Mouse (Mus musculus) bone marrow, adult 2 months (tissue): ENCODE results near the gene Ikzf1. TPM values are rescaled to one million over a fixed set of nuclear protein-coding genes. Genes with fewer than 3 reads are reported as not detected.
A peak's percentile ranks its signal among the peaks of the same experiment; 100 is the strongest.

ENCODE experiments used
- H3K27ac ChIP-seq: fragments of 200-500 bp; 2 replicates; pipeline ENCODE4 v1.5.1; 2012; ENCODE audit warnings: low read depth, mild to moderate bottlenecking, control low read depth, inconsistent platforms, low read length; ENCODE audit not compliant: control insufficient read depth, poor library complexity, insufficient read depth
- H3K4me1 ChIP-seq: fragments of 200-500 bp; 2 replicates; pipeline ENCODE4 v1.6.1; 2011; ENCODE audit warnings: low read length; ENCODE audit not compliant: control insufficient read depth, insufficient read depth
- H3K4me3 ChIP-seq: fragments of 200-500 bp; replicated peaks from 2 replicates; pipeline ENCODE3; 2011; ENCODE audit warnings: mild to moderate bottlenecking, low read depth, low read length, control low read depth; ENCODE audit not compliant: control insufficient read depth
- CTCF ChIP-seq: fragments of 200-500 bp; IDR thresholded peaks from 2 replicates; pipeline ENCODE4 v1.5.1; 2011; ENCODE audit warnings: low read length, control low read depth; ENCODE audit not compliant: control insufficient read depth, insufficient read depth
- POLR2A ChIP-seq: fragments of 200-500 bp; IDR thresholded peaks from 2 replicates; pipeline ENCODE4 v1.6.1; 2011; ENCODE audit warnings: low read depth, mild to moderate bottlenecking, control low read depth, low read length, borderline replicate concordance; ENCODE audit not compliant: control insufficient read depth
- WGBS: fragments of 180-500 bp; shearing (Covaris S2); methylation state at CpG from one replicate; pipeline ENCODE4 v1.1.7; 2018; 5-methylcytosine and 5-hydroxymethylcytosine counted together
- polyA plus RNA-seq: library from polyadenylated mRNA; stranded (reverse); fragments of >200 nt; gene quantifications from 2 replicates; pipeline ENCODE4 v1.2.4, GENCODE M21; 2011; ENCODE audit warnings: low replicate concordance; ENCODE audit not compliant: missing spikeins, insufficient read depth, insufficient read length

Gene Ikzf1
- 32.8 and 38.1 TPM in 2 replicates for polyA plus RNA-seq

DNA sequence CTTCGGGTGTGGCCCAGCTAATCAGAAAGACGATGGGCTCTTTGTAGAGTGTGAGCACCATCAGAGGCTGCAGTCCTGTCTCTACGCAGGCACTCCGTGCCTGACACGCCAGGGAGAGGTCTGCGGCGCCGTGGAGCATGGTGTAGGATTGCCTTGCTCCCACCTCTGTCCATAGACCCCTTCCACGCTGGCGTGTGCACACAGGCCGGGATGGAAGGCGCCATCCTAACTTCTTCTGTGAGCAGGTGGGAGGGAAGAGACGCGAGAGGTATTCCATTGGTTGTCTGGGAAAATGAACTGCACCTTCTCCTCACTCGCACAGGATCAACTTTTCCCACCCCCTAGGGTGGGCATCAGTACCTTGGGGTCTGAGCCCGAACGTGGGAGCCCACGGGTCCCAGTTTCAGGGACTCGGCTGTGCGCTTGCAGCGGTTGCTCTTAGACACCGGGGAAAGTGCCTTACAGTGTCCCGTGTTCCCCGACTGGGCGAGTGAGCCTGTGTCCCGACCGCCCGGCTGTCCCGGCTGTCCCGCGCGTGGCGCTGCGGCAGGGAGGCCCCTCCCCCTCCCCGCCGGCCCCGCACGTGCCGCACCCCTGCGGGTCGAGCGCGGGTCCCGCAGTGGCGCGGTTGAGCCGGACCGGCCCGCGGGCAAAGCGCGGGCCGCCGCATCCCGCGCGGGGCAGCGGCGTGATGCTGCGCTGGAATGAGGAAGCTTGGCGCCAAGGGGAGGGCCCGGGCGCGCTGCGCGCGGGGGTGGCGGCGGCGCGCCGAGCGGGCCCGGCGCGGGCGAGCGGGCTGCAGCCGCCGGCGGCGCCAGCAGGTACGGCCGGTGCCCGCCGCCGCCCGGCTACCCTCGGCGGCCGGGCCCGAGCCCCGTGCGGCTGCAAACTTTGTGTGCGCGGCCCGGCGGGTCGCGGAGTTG lies at the start of gene Ikzf1:
TSS of gene Ikzf1 (plus strand) at position 74 of the 923 bp plus-strand sequence.
- 7% methylated on average over 100 of the region's 100 CpGs for WGBS
- Histone ChIP-seq H3K27ac (peak within 1 kb of the TSS; percentile 99), H3K4me1 (peaks cover 7% of the 10 kb centered on the region; the same call in 1 of the 2 replicates), H3K4me3 (peak within 1 kb of the TSS; percentile 99)
- TF ChIP-seq CTCF (no peak), POLR2A (peak; percentile 92)

DNA sequence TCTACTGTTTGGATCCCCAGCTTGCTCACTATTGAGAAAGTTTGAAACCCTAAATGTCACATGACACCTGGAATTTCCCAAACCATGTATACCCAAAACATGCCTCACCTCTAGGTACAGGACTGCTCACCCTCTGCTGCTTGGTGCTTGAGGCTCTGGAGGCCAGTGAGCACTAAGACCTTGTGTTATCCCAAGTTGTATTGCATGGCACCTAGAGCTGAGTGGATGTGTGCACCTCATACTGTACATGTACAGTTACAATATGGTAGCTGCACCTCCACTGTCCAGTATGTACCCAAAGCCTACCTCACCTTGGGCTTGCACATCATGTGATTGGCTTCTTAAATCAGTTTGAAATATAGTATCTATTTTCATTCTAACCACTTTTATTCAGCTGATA lies 40.5 kb upstream of the Ikzf1 start:
- no peak for TF ChIP-seq POLR2A
- no peak for TF ChIP-seq CTCF
- no peak overlapping the region for H3K27ac ChIP-seq
- peaks cover 1% of the 10 kb centered on the region; the same call in 1 of the 2 replicates for H3K4me1 ChIP-seq
- no peak overlapping the region for H3K4me3 ChIP-seq

DNA sequence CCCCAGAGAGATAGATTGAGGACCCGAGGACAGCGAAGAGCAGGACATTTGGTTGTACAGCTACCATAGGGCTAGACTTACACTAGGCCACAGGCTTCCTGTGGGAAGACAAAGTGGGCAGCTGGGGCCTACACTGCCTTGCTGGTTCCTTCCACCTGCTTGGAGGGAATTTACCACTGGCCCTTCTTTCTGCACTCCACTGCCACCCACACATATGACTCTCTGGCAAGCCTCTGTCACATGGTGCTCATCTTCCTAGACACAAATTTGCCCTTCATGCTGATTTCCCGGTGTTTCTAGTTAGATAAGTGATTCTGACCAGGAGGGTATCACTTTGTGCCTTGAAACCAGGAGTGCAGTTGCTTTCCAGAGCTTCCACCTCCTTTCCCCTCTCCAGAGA lies 28.4 kb upstream of the Ikzf1 start:
- Histone ChIP-seq H3K4me1 (peaks cover 7% of the 10 kb centered on the region), H3K27ac (peak overlapping the region; percentile 44), H3K4me3 (no peak overlapping the region)
- WGBS = 26% methylated on average over 3 of the region's 3 CpGs
- TF ChIP-seq CTCF (no peak), POLR2A (no peak)

- Histone ChIP-seq H3K4me3 (no peak overlapping the region), H3K27ac (peak overlapping the region; percentile 44), H3K4me1 (peaks cover 9% of the 10 kb centered on the region)
- WGBS = 10% methylated on average over 5 of the region's 5 CpGs
- TF ChIP-seq CTCF (no peak), POLR2A (no peak)
Measured at GRCm38 (mm10) chr11:11656995-11657530, 27.7 kb upstream of the Ikzf1 start.

GRCm38 (mm10) chr11:11657634-11658033 lies 27.2 kb upstream of the Ikzf1 start:
- Histone ChIP-seq H3K27ac (peak overlapping the region; percentile 54), H3K4me1 (peaks cover 9% of the 10 kb centered on the region), H3K4me3 (no peak overlapping the region)
- 46% methylated on average over 4 of the region's 4 CpGs for WGBS
- no peak for TF ChIP-seq POLR2A
- TF ChIP-seq CTCF = no peak

DNA sequence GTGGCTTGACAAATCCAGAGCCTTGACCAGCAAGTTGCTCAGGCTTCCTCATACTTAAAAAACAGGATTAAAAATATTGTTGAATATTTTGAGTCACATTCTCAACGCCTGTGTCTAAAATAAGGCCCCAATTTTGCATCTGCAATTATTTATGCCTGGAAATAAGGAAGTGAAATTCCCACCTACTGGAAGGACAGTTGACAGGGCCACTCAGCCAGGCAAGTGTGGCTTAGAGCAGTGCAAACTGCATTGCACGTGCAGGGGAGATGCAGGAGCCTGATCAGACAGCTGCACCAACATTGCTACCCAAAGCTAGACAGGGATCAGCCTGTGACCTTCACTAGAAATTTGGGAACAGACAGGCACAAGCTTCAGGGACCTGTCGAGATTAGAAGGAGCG lies 26.0 kb upstream of the Ikzf1 start:
- 46% methylated on average over 4 of the region's 4 CpGs for WGBS
- Histone ChIP-seq H3K27ac (no peak overlapping the region), H3K4me3 (no peak overlapping the region), H3K4me1 (peaks cover 9% of the 10 kb centered on the region)
- TF ChIP-seq CTCF = no peak
- TF ChIP-seq POLR2A = no peak

- WGBS = 62% methylated on average over 4 of the region's 4 CpGs
Measured at GRCm38 (mm10) chr11:11660651-11661050, 24.2 kb upstream of the Ikzf1 start.

DNA sequence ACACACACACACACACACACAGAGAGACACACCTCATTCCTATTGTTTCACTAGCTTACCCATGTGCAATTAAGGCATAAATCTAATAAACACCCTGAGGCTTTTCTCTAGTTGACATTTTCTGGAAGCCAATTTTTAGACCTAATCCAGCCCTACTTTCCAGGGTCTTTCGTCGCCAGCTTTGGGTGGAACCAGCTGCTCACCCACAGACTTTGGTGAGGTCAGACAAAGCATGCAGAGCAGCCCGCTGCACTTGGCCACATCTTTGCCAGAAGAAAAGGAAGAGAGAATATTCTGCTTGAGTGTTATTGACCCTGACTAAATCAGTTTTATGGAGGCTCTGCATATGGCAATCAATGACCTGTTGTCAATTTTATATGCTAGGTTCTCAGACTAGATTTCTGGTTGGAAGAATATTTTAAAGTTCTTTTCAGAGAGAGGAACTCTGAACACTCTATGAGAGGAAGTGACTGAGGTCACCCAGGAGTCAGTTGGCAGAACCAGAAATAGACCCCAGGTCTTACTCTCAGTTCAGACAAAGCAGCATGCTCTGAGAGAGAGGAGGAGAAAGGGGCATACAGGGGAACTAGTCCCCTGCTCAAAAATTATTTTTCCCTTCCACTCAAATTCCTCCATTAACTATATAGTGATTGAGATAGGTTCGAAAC lies 17.4 kb upstream of the Ikzf1 start:
- Histone ChIP-seq H3K27ac (peak overlapping the region; percentile 43; the same call in 1 of the 2 replicates), H3K4me1 (peaks cover 4% of the 10 kb centered on the region), H3K4me3 (no peak overlapping the region)
- 24% methylated on average over 4 of the region's 4 CpGs for WGBS
- no peak for TF ChIP-seq CTCF
- TF ChIP-seq POLR2A = no peak

More at GRCm38 (mm10) chr11:11660651-11661050, 24.2 kb upstream of the Ikzf1 start:
- Histone ChIP-seq H3K4me3 (no peak overlapping the region), H3K27ac (no peak overlapping the region), H3K4me1 (peaks cover 12% of the 10 kb centered on the region)
- TF ChIP-seq CTCF = no peak
- TF ChIP-seq POLR2A = no peak
